Mouse (Mus musculus) ES-Bruce4 (cell line): ENCODE data around the gene Nr0b2. TPM values are rescaled to one million over a fixed set of nuclear protein-coding genes. Genes with fewer than 3 reads are reported as not detected.
A peak's percentile ranks its signal among the peaks of the same experiment; 100 is the strongest.

Experiments
- H3K27ac ChIP-seq: 2 replicates; pipeline ENCODE4 v1.5.1; 2012; ENCODE audit warnings: low read length, inconsistent platforms; ENCODE audit not compliant: insufficient read depth
- H3K27me3 ChIP-seq: 2 replicates; pipeline ENCODE4 v1.6.1; 2012; ENCODE audit warnings: mild to moderate bottlenecking, low read length, inconsistent platforms; ENCODE audit not compliant: control insufficient read depth, poor library complexity, insufficient read depth, severe bottlenecking
- H3K36me3 ChIP-seq: 2 replicates; pipeline ENCODE4 v1.6.1; 2012; ENCODE audit warnings: inconsistent platforms, mild to moderate bottlenecking, low read length, moderate library complexity; ENCODE audit not compliant: control insufficient read depth, poor library complexity, insufficient read depth, severe bottlenecking
- H3K4me1 ChIP-seq: one replicate; pipeline ENCODE4 v1.8.1; 2011; ENCODE audit warnings: low read length; ENCODE audit not compliant: control insufficient read depth, insufficient read depth
- H3K4me3 ChIP-seq: 2 replicates; pipeline ENCODE4 v1.5.1; 2011; ENCODE audit warnings: low read depth, mild to moderate bottlenecking, low read length
- H3K9ac ChIP-seq: 2 replicates; pipeline ENCODE4 v1.6.1; 2012; ENCODE audit warnings: low read depth, mild to moderate bottlenecking, inconsistent platforms; ENCODE audit not compliant: poor library complexity, severe bottlenecking
- H3K9me3 ChIP-seq: replicated peaks from 2 replicates; pipeline ENCODE4 v1.6.1; 2012; ENCODE audit warnings: mild to moderate bottlenecking, low read length, inconsistent platforms; ENCODE audit not compliant: control insufficient read depth, poor library complexity, insufficient read depth, severe bottlenecking
- CTCF ChIP-seq: IDR thresholded peaks from one replicate; pipeline ENCODE4 v1.8.1; 2011; ENCODE audit warnings: low read depth, low read length
- EP300 ChIP-seq: IDR thresholded peaks from 2 replicates; pipeline ENCODE4 v1.6.1; 2011; ENCODE audit warnings: low read depth, low read length; ENCODE audit not compliant: insufficient read depth
- POLR2A ChIP-seq: IDR thresholded peaks from one replicate; pipeline ENCODE4 v1.8.1; 2011; ENCODE audit warnings: low read length; ENCODE audit not compliant: insufficient read depth
- polyA plus RNA-seq: library from polyadenylated mRNA; stranded (reverse); fragments of >200 nt; gene quantifications from 2 replicates; pipeline ENCODE4 v1.2.4, GENCODE M21; 2011; ENCODE audit warnings: low read depth; ENCODE audit not compliant: missing spikeins, insufficient read depth, insufficient read length

The Nr0b2 gene
- polyA plus RNA-seq, 1 experiment = not detected

DNA sequence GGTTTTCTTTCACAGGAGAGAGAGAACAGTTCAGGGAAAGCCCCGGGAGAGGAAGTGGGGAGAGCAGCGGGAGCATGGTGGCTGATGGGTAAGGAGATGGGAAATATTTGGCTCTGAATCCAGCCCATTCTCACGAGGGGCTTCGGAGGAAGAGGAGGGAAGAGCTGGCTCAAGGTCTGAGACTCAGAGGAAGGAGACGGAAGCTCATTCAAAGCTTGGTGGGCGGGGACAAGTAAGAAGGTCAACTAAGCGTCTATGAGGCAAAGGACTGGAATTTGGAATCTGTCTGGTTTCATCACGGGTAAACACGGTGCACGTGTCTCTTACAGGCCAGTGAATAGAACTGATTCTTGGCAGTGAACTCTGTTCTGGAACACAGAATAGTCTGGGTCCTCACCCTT, 16.9 kb downstream of the Nr0b2 start:
- TF ChIP-seq POLR2A (no peak), EP300 (no peak), CTCF (no peak)
- Histone ChIP-seq H3K36me3 (no peaks in the 10 kb centered on the region), H3K4me1 (no peaks in the 10 kb centered on the region), H3K27ac (peak overlapping the region; percentile 20; the same call in 1 of the 2 replicates), H3K9me3 (no peaks in the 10 kb centered on the region), H3K4me3 (peak overlapping the region; percentile 36), H3K27me3 (no peaks in the 10 kb centered on the region), H3K9ac (peak overlapping the region; percentile 36)

DNA sequence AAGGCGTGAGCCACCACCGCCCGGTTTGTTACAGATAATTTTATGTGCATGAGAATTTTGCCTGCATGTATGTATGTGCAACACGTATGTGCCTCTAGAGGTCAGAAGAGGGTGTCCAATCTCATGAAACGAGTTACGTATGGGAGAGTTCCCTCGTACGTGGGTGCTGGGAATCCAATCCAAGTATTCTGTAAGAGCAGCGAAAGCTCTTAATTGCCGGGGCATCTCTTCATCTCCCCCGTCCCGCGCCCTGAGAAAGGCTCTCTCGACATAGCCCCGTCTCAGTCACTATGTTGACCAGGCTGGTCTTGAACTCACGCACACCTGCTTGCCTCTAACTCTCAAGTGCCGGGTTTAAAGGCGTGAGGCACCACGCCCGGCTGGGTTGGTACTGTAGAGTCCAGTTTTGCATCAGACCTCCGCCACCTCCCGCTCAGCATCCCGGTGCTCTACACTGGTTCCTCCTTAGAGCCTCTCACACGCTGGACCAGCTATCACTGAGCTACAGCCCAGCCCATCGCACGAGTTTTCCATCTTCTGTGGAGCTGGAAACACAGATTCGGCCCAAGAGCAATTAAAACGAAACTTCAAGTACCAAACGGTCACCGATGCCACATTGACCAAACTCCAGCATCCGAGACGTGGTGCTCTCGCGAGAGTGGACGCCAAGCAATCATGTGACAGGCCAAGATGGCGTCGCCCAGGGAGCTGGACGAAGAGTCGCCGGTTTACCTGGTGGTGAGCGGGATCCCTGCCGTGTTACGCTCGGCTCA, 21.1 kb downstream of the Nr0b2 start, which contains the start of gene Gpatch3:
Gene Gpatch3, plus strand, starts transcription at position 676 of the 773 bp plus-strand sequence.
- TF ChIP-seq CTCF (no peak), POLR2A (peak; percentile 73), EP300 (no peak)
- Histone ChIP-seq H3K9me3 (no peaks in the 10 kb centered on the region), H3K9ac (peak within 1 kb of the TSS; percentile 44), H3K27ac (no peak within 1 kb of the TSS), H3K4me1 (no peaks in the 10 kb centered on the region), H3K27me3 (no peaks in the 10 kb centered on the region), H3K36me3 (no peaks in the 10 kb centered on the region), H3K4me3 (peak within 1 kb of the TSS; percentile 81)

DNA sequence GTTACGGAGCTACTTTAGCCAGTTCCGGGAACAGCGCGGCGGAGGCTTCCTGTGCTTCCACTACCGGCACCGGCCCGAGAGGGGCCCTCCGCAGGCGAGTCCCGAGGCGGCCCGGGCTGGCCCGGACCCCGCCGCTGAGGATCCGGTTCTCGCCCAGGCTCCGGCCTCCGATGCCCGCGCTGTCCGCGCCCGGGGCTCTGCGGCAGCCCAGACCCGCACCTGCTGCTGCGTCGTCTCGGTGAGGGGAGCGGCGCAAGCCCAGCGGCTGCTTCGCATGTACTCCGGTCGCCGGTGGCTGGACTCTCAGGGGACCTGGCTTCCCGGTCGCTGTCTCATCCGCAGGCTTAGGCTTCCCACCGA, 21.6 kb downstream of the Nr0b2 start:
- Histone ChIP-seq H3K36me3 (peaks cover 3% of the 10 kb centered on the region), H3K4me1 (no peaks in the 10 kb centered on the region), H3K4me3 (peak overlapping the region; percentile 81), H3K9me3 (no peaks in the 10 kb centered on the region), H3K27ac (no peak overlapping the region), H3K9ac (peak overlapping the region; percentile 44), H3K27me3 (no peaks in the 10 kb centered on the region)
- TF ChIP-seq POLR2A = no peak
- no peak for TF ChIP-seq CTCF
- TF ChIP-seq EP300 = no peak

DNA sequence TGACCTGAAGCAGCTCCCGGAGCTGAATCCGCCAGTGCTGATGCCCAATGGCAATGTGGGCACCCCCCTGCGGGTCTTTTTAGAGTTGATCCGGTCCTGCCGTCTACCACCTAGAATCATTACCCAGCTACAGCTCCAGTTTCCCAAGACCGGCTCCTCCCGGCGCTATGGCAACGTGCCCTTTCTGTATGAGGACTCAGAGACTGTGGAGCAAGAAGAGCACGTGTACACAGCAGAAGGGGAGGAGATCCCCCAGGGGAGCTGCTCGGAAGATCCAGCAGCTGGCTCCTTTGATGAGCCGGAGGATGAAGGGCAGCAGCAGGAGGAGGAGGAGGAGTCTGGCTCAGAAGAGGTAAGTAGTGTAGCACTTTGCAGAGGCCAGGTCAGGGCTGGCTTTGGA, 24.8 kb downstream of the Nr0b2 start:
- no peak overlapping the region for H3K9ac ChIP-seq
- H3K4me3 ChIP-seq = no peak overlapping the region
- H3K27me3 ChIP-seq = no peaks in the 10 kb centered on the region
- H3K9me3 ChIP-seq = no peaks in the 10 kb centered on the region
- peaks cover 13% of the 10 kb centered on the region for H3K36me3 ChIP-seq
- TF ChIP-seq POLR2A (no peak), CTCF (no peak)
- H3K27ac ChIP-seq = no peak overlapping the region
- no peaks in the 10 kb centered on the region for H3K4me1 ChIP-seq

DNA sequence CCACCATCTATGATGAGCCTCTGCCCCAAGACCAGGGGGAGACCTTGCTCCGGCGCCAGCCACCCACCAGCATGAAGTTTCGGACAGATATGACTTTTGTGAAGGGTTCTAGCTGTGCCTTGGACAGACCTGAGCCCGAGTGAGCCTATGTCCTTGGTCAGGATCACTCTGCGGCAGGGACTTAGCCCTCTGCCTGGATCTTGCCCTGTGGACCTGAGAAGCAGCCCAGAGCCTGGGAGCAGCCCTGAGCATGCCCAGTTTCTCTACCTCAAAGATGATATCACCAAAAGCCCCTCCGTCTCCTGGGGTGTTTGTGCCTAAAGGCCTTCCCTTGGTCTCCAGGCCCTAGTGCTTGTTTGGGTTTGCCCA, 30.5 kb downstream of the Nr0b2 start:
- Histone ChIP-seq H3K9me3 (no peaks in the 10 kb centered on the region), H3K9ac (peak overlapping the region; percentile 83), H3K4me3 (peak overlapping the region; percentile 95), H3K4me1 (no peaks in the 10 kb centered on the region), H3K27ac (peak overlapping the region; percentile 70), H3K36me3 (peaks cover 20% of the 10 kb centered on the region), H3K27me3 (no peaks in the 10 kb centered on the region)
- TF ChIP-seq POLR2A (no peak), CTCF (no peak), EP300 (no peak)

DNA sequence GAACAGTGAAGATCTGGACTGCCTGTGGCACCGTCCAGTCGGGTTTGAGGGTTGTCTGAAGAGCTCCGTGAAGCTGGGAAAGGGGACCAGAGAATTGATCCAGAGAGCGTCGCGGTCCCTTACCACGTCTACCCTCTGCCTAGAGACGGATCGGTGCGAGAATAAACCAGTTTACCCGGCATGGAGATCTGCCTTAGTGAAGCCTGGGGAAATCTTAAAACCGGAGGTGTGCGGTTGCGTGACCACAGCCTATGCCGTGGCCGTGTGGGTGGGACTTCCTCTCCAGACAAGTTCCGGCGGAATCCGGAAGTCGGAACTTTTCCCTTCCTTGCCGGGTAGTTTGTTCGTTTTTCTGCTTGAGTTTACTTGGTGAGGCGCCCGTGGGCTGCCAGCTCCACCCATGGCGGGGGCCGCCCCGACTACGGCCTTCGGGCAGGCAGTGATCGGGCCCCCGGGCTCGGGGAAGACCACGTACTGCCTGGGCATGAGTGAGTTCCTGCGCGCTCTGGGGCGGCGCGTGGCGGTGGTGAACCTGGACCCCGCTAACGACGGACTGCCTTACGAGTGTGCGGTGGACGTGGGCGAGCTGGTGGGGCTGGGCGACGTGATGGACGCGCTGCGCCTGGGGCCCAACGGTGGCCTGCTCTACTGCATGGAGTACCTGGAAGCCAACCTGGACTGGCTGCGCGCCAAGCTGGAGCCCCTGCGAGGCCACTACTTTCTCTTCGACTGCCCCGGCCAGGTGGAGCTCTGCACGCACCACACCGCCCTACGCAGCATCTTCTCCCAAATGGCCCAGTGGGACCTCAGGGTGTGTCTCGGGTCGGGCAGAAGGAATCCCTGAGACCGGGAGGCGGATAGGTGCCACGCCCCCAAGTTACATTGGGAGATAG, 31.1 kb downstream of the Nr0b2 start, which contains the start of gene Gpn2:
Gene Gpn2, plus strand, starts transcription at position 304 of the 893 bp plus-strand sequence.
- H3K4me1 ChIP-seq = no peaks in the 10 kb centered on the region
- peak within 1 kb of the TSS; percentile 70 for H3K27ac ChIP-seq
- TF ChIP-seq POLR2A = peak; percentile 83
- no peak for TF ChIP-seq CTCF
- no peaks in the 10 kb centered on the region for H3K27me3 ChIP-seq
- peak within 1 kb of the TSS; percentile 95 for H3K4me3 ChIP-seq
- H3K36me3 ChIP-seq = peaks cover 25% of the 10 kb centered on the region
- H3K9me3 ChIP-seq = no peaks in the 10 kb centered on the region
- peak within 1 kb of the TSS; percentile 83 for H3K9ac ChIP-seq
